Mouse (Mus musculus) left cerebral cortex, adult 2 months (tissue): ENCODE results near the gene Sh3pxd2a. TPM values are rescaled to one million over a fixed set of nuclear protein-coding genes. Genes with fewer than 3 reads are reported as not detected.
"Not testable (repeated sequence)": the region's sequence is repeated elsewhere in the genome, so short reads cannot be mapped to it uniquely, and the experiment has no call there.

Experiments used
- DNase-seq, 2 experiments: peaks; one replicate each; pipeline ENCODE4 v3.0.0; 2021 to 2022; ENCODE audit warnings: low spot score in 2 of 2, mixed read lengths in 1 of 2; ENCODE audit errors: extremely low spot score in 1 of 2
- H3K27ac ChIP-seq: fragments of 200-600 bp; 2 replicates; pipeline ENCODE4 v1.8.1; 2022
- H3K4me3 ChIP-seq: fragments of 200-600 bp; 2 replicates; pipeline ENCODE4 v1.8.1; 2022
- CTCF ChIP-seq: fragments of 200-600 bp; IDR thresholded peaks from 2 replicates; pipeline ENCODE4 v1.8.1; 2022; ENCODE audit warnings: antibody characterized with exemption, mild to moderate bottlenecking, moderate library complexity
- intact Hi-C: fragments of 180-260 bp; cut with DNase I; formaldehyde crosslinking; loops from one replicate; pipeline ENCODE4 v1.15.1; 2025
- total RNA-seq, 2 experiments: library from RNA; stranded (reverse); gene quantifications; 2 replicates each; pipeline ENCODE4 v1.2.3; 2021

Gene Sh3pxd2a
- total RNA-seq, 2 experiments from 2014 or later = 30.2 to 36.8 TPM

- no peak for DNase-seq
- H3K27ac ChIP-seq = no peak overlapping the region
- no peak for TF ChIP-seq CTCF
- H3K4me3 ChIP-seq = no peak overlapping the region
- intact Hi-C loops = no loop called here
These were observed 66.1 kb downstream of the Sh3pxd2a start for GRCm38 (mm10) chr19:47397882-47398671.

GRCm38 (mm10) chr19:47395338-47395737 lies 68.9 kb downstream of the Sh3pxd2a start:
- intact Hi-C loops = no loop called here
- Histone ChIP-seq H3K4me3 (no peak overlapping the region), H3K27ac (no peak overlapping the region)
- no peak for TF ChIP-seq CTCF
- DNase-seq = no peak

- DNase-seq, H3K27ac ChIP-seq, H3K4me3 ChIP-seq, intact Hi-C loops: not testable (repeated sequence)
These were observed 69.4 kb downstream of the Sh3pxd2a start for GRCm38 (mm10) chr19:47394781-47395180.

GRCm38 (mm10) chr19:47390878-47391277 lies 73.3 kb downstream of the Sh3pxd2a start:
- no peak for TF ChIP-seq CTCF
- DNase-seq = no peak
- H3K4me3 ChIP-seq = no peak overlapping the region
- intact Hi-C loops = no loop called here
- no peak overlapping the region for H3K27ac ChIP-seq

GRCm38 (mm10) chr19:47387887-47388286 lies 76.3 kb downstream of the Sh3pxd2a start:
- intact Hi-C loops = no loop called here

GRCm38 (mm10) chr19:47387395-47387794 lies 76.8 kb downstream of the Sh3pxd2a start:
- no peak overlapping the region for H3K4me3 ChIP-seq
- no peak for TF ChIP-seq CTCF
- H3K27ac ChIP-seq = no peak overlapping the region
- no peak for DNase-seq
- intact Hi-C loops = no loop called here

More at GRCm38 (mm10) chr19:47387887-47388286, 76.3 kb downstream of the Sh3pxd2a start:
- no peak for TF ChIP-seq CTCF
- H3K27ac ChIP-seq = no peak overlapping the region
- no peak for DNase-seq
- no peak overlapping the region for H3K4me3 ChIP-seq

GRCm38 (mm10) chr19:47385971-47386370 lies 78.2 kb downstream of the Sh3pxd2a start:
- intact Hi-C loops = no loop called here
- Histone ChIP-seq H3K27ac (no peak overlapping the region), H3K4me3 (no peak overlapping the region)

GRCm38 (mm10) chr19:47384639-47385038 lies 79.6 kb downstream of the Sh3pxd2a start:
- TF ChIP-seq CTCF = no peak
- DNase-seq = no peak
- intact Hi-C loops = no loop called here
- Histone ChIP-seq H3K27ac (no peak overlapping the region), H3K4me3 (no peak overlapping the region)

More at GRCm38 (mm10) chr19:47385971-47386370, 78.2 kb downstream of the Sh3pxd2a start:
- no peak for TF ChIP-seq CTCF
- no peak for DNase-seq

GRCm38 (mm10) chr19:47384036-47384435 lies 80.2 kb downstream of the Sh3pxd2a start:
- Histone ChIP-seq H3K4me3 (no peak overlapping the region), H3K27ac (no peak overlapping the region)
- intact Hi-C loops = no loop called here
- TF ChIP-seq CTCF = no peak
- DNase-seq = no peak

- no peak overlapping the region for H3K4me3 ChIP-seq
- TF ChIP-seq CTCF = peak; percentile 56
- intact Hi-C loops = no loop called here
These were observed 81.9 kb downstream of the Sh3pxd2a start for GRCm38 (mm10) chr19:47382268-47382667.

GRCm38 (mm10) chr19:47381011-47381410 lies 83.2 kb downstream of the Sh3pxd2a start:
- Histone ChIP-seq H3K4me3 (no peak overlapping the region), H3K27ac (no peak overlapping the region)
- intact Hi-C loops = no loop called here
- no peak for TF ChIP-seq CTCF
- no peak for DNase-seq

More at GRCm38 (mm10) chr19:47382268-47382667, 81.9 kb downstream of the Sh3pxd2a start:
- no peak overlapping the region for H3K27ac ChIP-seq
- DNase-seq = no peak

- no peak for TF ChIP-seq CTCF
- Histone ChIP-seq H3K27ac (no peak overlapping the region), H3K4me3 (no peak overlapping the region)
- intact Hi-C loops = no loop called here
- DNase-seq = no peak
These were observed 85.1 kb downstream of the Sh3pxd2a start for GRCm38 (mm10) chr19:47379141-47379540.
